Mouse (Mus musculus) limb, embryonic 14.5 days (tissue): ENCODE results near the gene Tecpr1. TPM values are rescaled to one million over a fixed set of nuclear protein-coding genes. Genes with fewer than 3 reads are reported as not detected.

Source experiments
- ATAC-seq: fragments of 200-750 bp; cut with Nextera tagmentation; 2 replicates; pipeline ENCODE4 v1.8.0; 2017; ENCODE audit warnings: low read depth, moderate number of reproducible peaks, moderate TSS enrichment; ENCODE audit not compliant: low FRiP score
- DNase-seq: peaks from one replicate; pipeline ENCODE4 v3.0.0-alpha.2; 2015; ENCODE audit warnings: low spot score
- H3K27ac ChIP-seq: fragments of 300-500 bp; sonication (generic); replicated peaks from 2 replicates; pipeline ENCODE4 v1.5.1; 2014; ENCODE audit warnings: low read depth, mild to moderate bottlenecking, low read length, moderate library complexity, mixed read lengths
- H3K27me3 ChIP-seq: fragments of 300-500 bp; sonication (generic); 2 replicates; pipeline ENCODE4 v1.6.1; 2014; ENCODE audit warnings: low read length, mixed read lengths; ENCODE audit not compliant: control insufficient read depth, insufficient read depth
- H3K36me3 ChIP-seq: fragments of 300-500 bp; sonication (generic); 2 replicates; pipeline ENCODE4 v1.6.1; 2014; ENCODE audit warnings: mild to moderate bottlenecking, low read length, moderate library complexity, mixed read lengths; ENCODE audit not compliant: control insufficient read depth, insufficient read depth
- H3K4me1 ChIP-seq: fragments of 300-500 bp; sonication (generic); 2 replicates; pipeline ENCODE4 v1.6.1; 2014; ENCODE audit warnings: antibody characterized with exemption, low read length, mixed read lengths; ENCODE audit not compliant: control insufficient read depth, insufficient read depth
- H3K4me2 ChIP-seq: fragments of 300-500 bp; sonication (generic); replicated peaks from 2 replicates; pipeline ENCODE4 v1.6.1; 2014; ENCODE audit warnings: low read depth, mild to moderate bottlenecking, low read length, moderate library complexity; ENCODE audit not compliant: severe bottlenecking
- H3K4me3 ChIP-seq: fragments of 300-500 bp; sonication (generic); replicated peaks from 2 replicates; pipeline ENCODE4 v1.5.1; 2014; ENCODE audit warnings: low read length
- H3K9ac ChIP-seq: fragments of 300-500 bp; sonication (generic); 2 replicates; pipeline ENCODE4 v1.6.1; 2014; ENCODE audit warnings: mild to moderate bottlenecking, low read depth, low read length, moderate library complexity; ENCODE audit not compliant: severe bottlenecking
- H3K9me3 ChIP-seq: fragments of 300-500 bp; sonication (generic); 2 replicates; pipeline ENCODE4 v1.6.1; 2016; ENCODE audit warnings: low read length; ENCODE audit not compliant: control insufficient read depth
- POLR2A ChIP-seq: fragments of 200-500 bp; IDR thresholded peaks from 2 replicates; pipeline ENCODE4 v1.8.0; 2012; ENCODE audit warnings: inconsistent platforms, mild to moderate bottlenecking, moderate library complexity, borderline replicate concordance; ENCODE audit not compliant: insufficient read depth, insufficient read length; ENCODE audit errors: extremely low read depth
- WGBS: fragments of 180-500 bp; shearing (Covaris S2); extraction: QIAGEN DNeasy Blood & Tissue Kit; methylation state at CpG from one replicate; pipeline ENCODE4 v1.1.7; 2014; 5-methylcytosine and 5-hydroxymethylcytosine counted together
- polyA plus RNA-seq, 2 experiments: library from polyadenylated mRNA; depleted of rRNA in 1 of 2; stranded (reverse) in 1 of 2; unstranded in 1 of 2; fragments of >200 nt; fragmentation: Nextera tagmentation in 1 of 2; extraction: Ambion mirVana in 1 of 2; gene quantifications; 2 replicates each; pipeline versions ENCODE4 v1.2.1 to v1.2.3; 2012 to 2014

Gene Tecpr1
- polyA plus RNA-seq, 2 experiments = 18.6 to 34.7 TPM

DNA sequence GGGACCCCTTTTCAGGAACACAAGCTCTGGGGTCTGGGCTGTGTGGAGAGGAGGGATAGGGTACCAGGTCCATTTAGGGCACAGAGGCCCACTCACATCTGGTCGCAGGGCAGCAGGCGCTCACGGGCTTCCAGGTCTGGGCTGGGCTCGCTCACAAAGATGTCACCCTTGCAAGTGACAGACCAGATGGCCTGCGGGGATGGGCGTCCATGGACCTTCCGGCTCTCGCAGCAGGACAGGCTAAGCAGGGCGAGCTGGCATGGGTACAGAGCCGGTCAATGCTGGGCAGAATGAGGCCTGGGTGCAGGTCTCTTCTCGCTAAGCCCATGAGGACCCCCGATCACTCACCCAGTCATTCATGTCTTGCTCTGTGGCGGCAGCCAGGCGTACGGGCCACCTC, 17.3 kb downstream of the Tecpr1 start:
- Histone ChIP-seq H3K9ac (no peak overlapping the region), H3K4me1 (no peaks in the 10 kb centered on the region), H3K27ac (no peak overlapping the region), H3K4me3 (no peak overlapping the region), H3K27me3 (no peaks in the 10 kb centered on the region), H3K9me3 (0 out of 2 replicates have a peak, but pooled peaks cover 3% of the 10 kb centered on the region), H3K36me3 (peaks cover 58% of the 10 kb centered on the region), H3K4me2 (no peak overlapping the region)
- ATAC-seq = no peak
- no peak for TF ChIP-seq POLR2A
- WGBS = 86% methylated on average over 15 of the region's 15 CpGs
- DNase-seq = no peak

DNA sequence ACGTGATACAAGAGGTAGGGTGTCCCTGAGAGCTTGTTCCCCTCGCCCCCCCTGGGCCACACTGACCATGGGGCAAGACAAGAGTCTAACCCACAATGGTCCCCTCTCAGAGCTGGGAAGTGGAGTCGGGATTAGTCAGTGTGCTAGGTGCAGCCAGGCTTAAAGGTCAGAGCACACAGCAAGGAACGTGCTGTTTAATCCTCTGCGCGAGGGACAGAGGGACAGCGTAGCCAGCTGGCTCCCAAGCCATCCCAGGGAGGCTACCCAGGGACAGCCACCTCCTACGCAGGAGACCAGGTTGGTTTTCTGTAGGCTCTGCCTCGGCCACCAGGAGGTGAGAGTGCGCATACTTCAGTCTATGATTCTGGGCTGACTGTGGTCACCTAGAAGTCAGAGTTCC, 18.5 kb downstream of the Tecpr1 start:
- DNase-seq = no peak
- Histone ChIP-seq H3K4me2 (no peak overlapping the region), H3K36me3 (peaks cover 56% of the 10 kb centered on the region), H3K27ac (no peak overlapping the region), H3K9me3 (0 out of 2 replicates have a peak, but pooled peaks cover 3% of the 10 kb centered on the region), H3K4me1 (no peaks in the 10 kb centered on the region), H3K27me3 (no peaks in the 10 kb centered on the region), H3K9ac (no peak overlapping the region), H3K4me3 (no peak overlapping the region)
- WGBS = 86% methylated on average over 10 of the region's 10 CpGs
- no peak for TF ChIP-seq POLR2A
- no peak for ATAC-seq

DNA sequence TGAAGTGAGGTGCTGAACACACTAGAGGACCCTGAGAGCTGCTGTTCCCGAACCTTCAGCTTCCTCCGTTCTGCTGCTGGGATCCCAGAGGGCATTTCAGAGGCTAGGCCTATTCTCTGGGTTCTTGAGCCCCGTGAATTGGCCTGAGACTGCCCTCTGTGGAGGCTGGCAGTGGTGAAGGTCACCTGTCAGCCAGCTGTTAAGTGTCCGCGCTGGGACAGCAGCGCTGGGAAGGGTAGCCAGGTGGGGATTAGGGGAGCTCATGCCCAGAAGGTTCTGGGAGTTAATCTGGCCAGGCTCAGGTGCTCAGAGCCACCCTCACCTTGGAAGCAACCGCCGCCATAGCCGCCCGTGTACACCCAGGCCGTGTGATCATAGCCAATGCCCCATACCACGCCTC, 19.1 kb downstream of the Tecpr1 start:
- Histone ChIP-seq H3K36me3 (peaks cover 51% of the 10 kb centered on the region), H3K4me2 (no peak overlapping the region), H3K9me3 (0 out of 2 replicates have a peak, but pooled peaks cover 3% of the 10 kb centered on the region), H3K9ac (no peak overlapping the region), H3K27ac (no peak overlapping the region), H3K4me1 (no peaks in the 10 kb centered on the region), H3K4me3 (no peak overlapping the region), H3K27me3 (no peaks in the 10 kb centered on the region)
- TF ChIP-seq POLR2A = no peak
- DNase-seq = no peak
- no peak for ATAC-seq
- WGBS = 88% methylated on average over 12 of the region's 12 CpGs

DNA sequence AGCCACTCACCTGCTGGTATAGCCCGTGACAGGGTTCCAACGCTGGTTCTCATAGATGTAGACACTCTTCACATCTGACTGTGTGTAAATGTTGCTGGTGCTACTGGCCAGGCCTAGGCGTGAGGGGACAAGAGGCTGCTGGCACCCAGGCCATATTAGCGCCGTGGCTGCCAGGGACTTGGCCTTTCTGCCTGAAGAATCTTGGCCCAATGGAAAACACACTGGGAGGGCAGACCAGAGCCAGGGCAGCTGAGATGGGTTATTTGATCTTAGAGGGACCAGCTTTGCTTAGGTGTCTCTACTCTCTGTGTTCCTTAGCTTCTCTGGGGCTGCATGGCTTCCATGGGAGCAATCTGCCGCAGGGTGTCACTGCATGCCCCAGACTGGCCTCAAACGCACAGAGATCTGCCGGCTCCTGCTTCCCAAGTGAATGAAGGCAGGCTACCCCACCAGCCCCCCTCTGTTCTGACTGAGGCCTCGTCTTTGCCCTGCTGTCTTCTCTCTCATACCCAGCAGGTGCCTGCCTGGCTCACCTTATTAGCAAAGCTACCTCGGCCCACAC, 19.9 kb downstream of the Tecpr1 start:
- DNase-seq (no peak), ATAC-seq (no peak)
- H3K27ac ChIP-seq = no peak overlapping the region
- H3K4me3 ChIP-seq = no peak overlapping the region
- no peaks in the 10 kb centered on the region for H3K4me1 ChIP-seq
- H3K27me3 ChIP-seq = no peaks in the 10 kb centered on the region
- TF ChIP-seq POLR2A = no peak
- H3K36me3 ChIP-seq = peaks cover 48% of the 10 kb centered on the region
- 0 out of 2 replicates have a peak, but pooled peaks cover 3% of the 10 kb centered on the region for H3K9me3 ChIP-seq
- no peak overlapping the region for H3K9ac ChIP-seq
- no peak overlapping the region for H3K4me2 ChIP-seq
- WGBS = 87% methylated on average over 10 of the region's 10 CpGs

DNA sequence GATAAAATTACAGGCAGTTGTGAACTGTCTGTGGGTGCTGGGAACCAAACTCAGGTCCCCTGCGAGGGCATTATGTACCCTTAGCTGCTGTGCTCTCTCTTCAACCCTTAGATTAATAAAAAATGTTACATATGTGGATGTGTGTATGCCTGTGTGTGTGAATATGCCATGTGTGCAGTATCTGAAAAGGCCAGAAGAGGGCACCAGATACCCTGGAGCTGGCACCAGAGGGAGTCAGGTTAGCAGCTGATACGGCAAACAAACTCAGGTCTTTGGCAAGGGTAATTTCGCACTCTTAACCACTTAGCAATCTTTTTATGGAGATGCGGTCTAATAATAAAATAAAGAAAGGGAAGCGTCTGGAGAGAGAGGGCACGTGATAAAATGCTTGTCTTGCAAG, 21.0 kb downstream of the Tecpr1 start:
- Histone ChIP-seq H3K9me3 (0 out of 2 replicates have a peak, but pooled peaks cover 3% of the 10 kb centered on the region), H3K4me3 (no peak overlapping the region), H3K4me1 (no peaks in the 10 kb centered on the region), H3K27me3 (no peaks in the 10 kb centered on the region), H3K4me2 (no peak overlapping the region), H3K36me3 (peaks cover 44% of the 10 kb centered on the region), H3K27ac (no peak overlapping the region), H3K9ac (no peak overlapping the region)
- DNase-seq = no peak
- 95% methylated on average over 6 of the region's 6 CpGs for WGBS
- TF ChIP-seq POLR2A = no peak
- ATAC-seq = no peak
